Mouse (Mus musculus): ENCODE results near the gene Sept10. TPM values are rescaled to one million over a fixed set of nuclear protein-coding genes. Genes with fewer than 3 reads are reported as not detected.

Sept10 gene
- total RNA-seq (2021): 10 to 100 TPM; 40.9 to 48.2 TPM
- 8.0 and 8.3 TPM in 2 replicates for polyA plus RNA-seq (2012; rRNA removed)
- long read RNA-seq, partial matches to known transcripts: 2 of 4 reads
- long read RNA-seq, other reads (novel, unspliced or antisense): 0 of 4 reads

DNA sequence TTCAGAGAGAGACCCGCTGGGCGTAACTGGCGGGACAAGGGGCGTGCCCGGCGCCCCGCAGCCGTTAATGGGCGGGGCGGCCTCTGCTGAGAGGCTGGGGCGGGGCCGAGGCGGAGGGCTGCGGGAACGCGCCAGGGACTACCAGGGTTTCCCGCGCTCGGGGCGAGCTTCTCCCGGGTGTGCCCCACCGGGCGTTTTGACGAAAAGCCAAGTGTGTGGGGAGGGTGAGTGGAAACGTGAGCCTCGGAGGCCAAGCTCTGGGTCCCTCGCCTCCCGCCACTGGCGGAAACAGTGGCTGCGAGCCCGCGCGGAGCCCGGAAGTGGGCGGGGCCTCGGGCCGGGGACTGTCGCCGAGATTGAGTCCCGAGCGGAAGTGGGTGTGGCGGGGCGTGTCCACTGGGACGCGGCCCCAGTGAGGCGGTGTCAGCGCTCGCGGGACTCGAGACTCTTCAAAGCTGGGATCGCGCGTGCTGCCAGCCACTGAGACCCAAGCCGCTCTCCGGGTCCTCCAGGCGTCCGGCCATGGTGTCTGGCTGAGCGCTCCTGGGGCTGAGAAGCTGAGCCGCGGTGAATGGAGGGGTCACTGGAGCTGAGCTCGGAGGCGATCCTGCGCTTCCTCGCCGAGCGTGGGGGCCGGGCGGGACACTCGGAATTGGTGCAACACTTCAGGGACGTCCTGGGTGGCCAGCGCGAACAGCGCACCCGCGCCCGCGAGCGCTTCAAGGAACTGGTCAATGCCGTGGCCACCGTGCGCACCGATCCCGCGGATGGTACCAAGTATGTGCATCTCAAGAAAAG lies at the start of gene Sept10, which contains the start of gene Sowahc:
Sept10 (minus strand) TSS at position 375 of the 798 bp plus-strand sequence.
Sowahc (plus strand) TSS at position 481 of the 798 bp plus-strand sequence.
- DNase-seq: peak; percentile 99

DNA sequence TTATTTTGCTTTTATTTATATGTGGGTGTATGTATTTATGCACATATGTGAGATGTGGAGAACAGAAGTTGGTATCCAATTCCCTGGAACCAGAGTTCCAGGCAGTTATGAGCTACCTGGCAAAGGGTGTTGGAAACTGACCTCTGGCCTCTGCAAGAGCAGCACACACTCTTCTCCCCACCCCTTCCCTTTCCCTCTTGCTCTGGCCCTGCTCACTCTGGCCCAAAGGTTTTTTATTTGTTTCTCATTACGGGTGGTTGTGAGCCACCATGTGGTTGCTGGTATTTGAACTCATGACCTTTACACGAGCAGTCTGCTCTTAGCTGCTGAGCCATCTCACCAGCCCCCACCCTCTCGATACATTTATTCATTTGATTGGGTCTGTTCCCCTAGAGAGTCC lies 47.1 kb upstream of the Sept10 start:
- DNase-seq: no peak

DNA sequence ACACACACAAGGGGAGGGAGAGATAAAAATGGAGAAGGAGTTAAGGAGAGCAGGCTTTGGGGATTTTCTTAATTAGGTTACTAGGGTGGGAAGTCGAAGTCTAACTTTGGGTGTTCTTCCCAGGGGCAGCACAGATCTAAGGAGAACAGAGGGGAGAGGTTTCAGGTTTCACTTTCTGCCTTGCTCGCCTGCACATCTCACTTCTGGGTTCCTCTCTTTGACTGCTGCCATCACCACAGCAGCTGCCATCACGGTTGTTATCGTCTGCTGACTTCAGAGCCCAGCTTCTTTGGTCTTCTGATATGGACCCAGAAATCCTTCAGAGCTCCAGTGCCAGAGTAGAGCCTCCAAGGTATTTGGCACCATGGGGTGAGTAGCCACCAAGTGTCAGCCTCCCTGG lies 46.5 kb upstream of the Sept10 start:
- no peak for DNase-seq

DNA sequence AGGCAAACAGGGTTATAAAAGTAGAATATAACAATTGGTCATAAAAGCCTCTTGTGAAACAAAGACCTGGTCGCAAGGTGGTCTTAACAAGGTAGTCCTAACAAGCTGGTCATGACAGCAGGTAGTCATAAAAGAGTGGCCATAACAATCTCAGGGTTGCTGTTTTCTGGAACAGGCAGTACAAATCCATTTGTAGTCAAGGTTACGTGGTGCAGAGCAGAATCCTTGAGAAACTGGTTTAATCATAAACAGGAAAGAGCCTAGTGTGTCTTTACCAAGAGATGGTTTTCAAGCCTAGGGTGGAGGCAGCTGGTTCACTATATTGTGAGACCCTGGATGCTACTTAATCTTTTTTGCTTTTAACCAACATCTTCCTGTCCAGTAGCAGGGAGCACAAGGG lies 45.6 kb upstream of the Sept10 start:
- peak; percentile 22 for DNase-seq

DNA sequence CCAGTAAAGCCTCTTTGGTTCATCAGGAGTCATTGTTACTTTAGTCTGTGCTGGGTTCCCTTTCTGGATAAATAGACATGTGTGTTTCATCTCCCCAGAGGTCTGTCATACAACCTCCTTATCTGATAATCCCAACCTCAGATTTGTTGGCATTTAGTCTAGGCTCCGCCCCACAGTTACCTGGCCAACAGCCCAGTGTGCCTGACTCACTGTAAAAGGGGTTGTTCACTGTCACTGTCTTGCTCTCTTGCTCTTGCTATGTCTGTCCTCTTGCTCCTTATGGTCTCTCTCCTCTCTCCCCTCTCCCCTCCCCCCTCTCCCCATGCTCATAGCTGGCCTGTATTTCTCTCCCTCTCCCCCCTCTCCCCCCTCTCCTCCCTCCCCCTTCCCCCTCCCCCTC lies 44.5 kb upstream of the Sept10 start:
- DNase-seq: peak; percentile 93

DNA sequence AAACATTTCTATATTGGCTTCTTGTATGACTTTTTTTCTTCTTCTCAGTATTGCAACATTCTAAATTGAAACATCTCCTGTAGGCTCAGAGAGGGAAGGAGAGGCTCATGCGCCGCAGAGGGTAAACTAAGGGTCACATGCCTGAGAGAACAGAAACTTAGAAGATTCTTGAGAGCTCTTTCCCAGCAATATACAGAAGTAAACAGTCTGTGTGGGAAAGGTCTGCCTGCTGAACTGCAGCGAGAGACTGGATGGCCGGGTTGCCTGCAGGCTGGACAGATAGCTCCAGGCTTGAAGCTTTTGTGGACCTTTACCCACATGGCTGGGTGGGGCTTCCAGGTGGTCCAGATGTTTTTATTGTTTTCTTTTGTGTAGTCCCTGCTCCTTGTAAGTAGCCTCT lies 44.0 kb upstream of the Sept10 start:
- no peak for DNase-seq

DNA sequence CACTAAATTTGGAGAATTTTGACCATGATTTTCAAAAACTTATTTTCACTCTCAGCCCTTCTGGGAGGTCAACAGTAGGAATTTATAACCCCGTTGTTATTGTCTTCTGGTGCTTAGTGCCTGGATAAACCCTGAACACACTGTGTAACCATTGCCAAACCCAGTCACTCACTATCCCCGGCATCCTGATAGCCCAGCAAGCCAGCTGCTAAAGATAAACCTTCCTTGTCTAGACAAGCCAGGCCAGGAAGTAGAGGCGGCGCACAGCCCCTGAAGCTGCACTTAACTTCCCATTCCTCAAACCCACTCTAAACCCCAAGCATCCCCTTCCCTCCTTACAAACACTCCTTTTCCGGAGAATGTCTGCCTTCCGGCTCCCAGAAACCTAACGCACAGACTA lies 43.4 kb upstream of the Sept10 start:
- no peak for DNase-seq

DNA sequence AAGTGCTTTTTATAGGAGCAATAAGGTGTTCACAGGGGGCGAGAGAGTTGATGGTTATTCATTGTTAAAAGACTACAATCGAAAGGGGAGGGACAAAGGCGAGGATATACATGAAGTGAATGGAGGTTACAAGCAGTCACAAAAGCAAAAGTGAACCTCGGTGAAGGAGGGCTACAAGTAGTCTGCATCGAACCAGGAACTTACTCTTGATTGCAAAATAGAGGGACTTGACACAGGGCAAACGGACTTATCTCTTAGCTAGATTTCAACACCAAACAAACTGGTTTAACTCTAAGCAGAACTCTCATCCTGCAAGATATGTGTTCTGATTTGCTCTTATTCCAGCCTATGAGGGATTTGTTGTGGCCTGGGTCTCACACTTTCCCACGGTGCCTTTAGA lies 41.3 kb upstream of the Sept10 start:
- no peak for DNase-seq

DNA sequence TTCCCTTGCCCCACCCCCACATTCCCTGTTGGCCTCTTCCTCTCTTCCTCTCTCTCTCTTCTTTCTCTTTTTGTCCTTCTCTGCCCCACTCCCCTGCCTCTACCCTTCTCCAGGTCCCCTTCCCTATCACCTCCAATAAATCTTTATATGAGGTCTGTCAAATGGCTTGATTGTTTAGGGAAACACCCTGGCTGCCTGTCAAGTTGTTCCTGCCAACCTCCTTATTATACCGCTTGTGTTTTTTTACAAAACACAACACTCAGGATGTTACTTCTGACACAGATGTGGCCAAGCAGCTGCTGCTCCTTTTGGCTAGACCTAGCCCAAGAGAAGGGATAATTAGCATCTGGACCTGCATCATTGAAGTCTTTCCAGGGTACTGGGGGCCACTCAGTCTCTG lies 40.4 kb upstream of the Sept10 start:
- DNase-seq: no peak

DNA sequence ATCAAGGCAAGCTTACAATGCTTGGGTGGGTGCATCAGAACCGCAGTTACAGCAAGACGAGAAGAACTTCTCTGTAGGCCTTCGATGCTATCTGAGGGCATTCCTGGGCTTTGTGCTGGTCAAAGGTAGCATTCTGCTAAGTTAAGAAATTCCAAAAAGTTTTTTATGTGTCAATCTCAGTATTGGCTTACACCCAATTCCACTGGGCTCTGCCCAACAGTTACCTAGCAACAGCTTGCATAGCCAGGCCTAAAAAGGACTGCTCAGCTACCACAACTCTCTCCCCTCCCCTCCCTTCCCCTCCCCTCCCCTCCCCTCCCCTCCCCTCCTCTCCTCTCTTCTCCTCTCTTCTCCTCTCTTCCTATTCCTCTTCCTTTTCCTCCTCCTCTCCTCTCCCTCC lies 40.0 kb upstream of the Sept10 start:
- peak; percentile 29 for DNase-seq

DNA sequence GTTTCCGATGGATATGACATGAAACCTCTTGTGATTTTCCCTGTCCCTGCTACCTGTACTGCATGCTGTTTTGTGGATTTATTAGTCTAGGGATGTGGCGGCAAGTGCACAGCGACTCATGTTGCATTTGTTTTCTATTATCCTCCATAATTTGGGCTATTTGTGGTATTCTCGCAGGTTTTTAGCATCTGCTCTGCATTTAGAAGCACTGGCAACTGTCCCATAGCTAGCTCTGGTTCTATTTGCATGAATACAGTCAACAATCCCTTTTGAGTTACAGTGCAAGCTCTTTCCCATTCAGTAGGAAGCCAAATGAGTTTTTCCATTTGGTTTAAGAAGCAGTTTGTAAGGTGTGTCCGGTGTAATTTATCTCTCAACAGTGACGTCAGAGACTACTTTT lies 37.9 kb upstream of the Sept10 start:
- DNase-seq: no peak

DNA sequence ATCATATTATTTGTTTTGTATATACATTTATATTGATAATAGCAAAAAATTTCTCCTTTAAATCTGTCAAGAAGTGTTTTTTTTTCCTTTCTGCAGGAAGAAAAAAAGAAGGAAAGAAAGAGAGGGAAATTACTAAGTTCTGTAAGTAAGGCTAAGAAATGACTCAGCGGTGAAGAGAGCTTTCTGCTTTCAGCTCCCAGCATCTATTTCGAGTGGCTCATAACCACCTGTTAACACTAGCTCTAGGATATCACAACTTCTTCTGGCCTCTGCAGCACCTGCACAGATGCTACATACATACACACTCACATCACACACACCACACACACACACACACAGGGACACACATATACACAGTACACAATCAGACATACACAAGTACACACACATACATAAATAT lies 34.9 kb upstream of the Sept10 start:
- no peak for DNase-seq

DNA sequence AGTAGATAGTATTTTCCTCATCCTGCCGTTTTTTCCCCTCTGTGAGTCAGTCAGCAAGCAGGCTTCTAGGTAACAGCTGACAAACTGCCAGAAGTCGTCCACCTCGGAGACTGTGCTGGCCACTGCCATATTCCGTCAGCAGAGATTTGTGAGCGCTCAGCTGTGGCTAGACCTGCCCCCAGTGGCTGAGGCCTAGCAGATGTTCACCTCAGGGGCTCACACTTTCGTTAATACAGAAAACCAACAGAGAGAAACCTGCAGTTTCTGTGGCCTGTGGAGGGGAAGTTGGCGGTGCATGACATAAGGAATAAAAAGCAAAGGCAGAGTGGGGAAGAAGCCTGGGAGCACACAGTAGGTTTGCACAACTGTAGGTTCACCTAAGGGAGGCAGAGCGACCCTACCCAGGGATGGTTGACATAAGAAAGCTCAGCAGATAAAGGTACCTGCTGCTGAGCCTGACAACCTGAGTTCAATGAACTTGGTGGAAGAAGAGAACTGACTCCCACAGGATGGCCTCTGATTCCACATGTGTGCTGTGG lies 32.0 kb upstream of the Sept10 start:
- DNase-seq: no peak

DNA sequence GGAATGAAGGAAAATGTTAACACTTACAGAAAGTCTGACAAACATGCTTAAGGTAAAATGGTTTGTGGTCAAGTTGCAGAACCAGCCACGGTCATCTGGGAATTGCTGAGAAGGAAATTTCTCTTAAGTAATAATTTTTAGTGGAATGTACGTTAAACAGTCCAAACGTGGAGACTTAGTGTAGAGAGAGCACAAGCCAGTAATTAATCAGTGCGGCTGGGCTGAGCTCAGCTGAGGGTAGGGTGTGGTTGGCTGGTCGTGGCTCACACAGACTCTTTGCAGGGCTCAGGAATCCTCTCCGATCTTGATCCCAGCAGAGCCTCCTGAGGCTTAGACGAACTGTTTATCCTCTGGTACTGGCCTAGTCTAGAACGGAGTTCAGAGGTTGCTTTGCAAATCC lies 30.7 kb upstream of the Sept10 start:
- no peak for DNase-seq

DNA sequence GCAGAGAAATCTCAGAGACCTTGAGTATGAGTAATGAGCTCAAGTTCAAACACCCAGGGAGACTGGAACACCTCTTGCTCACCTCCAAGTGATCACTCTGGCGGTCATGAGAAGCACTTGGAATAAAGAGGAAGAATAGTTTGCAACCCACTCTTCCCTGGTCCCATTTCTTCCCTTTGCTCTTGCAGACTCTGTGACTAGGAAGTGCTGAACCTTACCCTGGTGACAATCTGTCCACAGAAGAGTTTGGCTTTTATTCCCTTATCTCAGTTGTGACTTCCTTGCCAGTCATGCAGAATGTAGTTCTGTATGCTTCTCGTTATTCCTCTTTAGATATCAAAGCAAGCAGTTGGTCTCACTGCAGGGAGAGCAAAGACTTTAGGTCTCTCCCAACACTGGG lies 30.3 kb upstream of the Sept10 start:
- no peak for DNase-seq

DNA sequence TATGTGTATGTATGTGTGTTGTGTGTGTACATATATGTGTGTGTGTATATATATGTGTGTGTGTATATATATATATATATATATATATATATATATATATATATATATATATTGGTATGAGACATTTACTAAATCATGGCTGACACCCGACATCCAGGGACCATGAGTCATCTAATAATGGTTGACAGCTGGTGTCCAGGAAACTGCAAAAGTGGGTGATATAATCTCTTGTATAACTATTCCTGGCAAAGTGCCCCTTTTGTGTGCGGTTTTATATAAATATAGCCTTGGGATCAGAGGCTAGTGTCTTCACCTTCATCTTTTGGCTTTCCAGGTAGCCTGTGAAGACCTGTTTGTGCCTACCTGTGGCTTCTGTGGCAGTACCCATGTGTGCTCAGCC lies 29.0 kb upstream of the Sept10 start:
- DNase-seq: no peak

DNA sequence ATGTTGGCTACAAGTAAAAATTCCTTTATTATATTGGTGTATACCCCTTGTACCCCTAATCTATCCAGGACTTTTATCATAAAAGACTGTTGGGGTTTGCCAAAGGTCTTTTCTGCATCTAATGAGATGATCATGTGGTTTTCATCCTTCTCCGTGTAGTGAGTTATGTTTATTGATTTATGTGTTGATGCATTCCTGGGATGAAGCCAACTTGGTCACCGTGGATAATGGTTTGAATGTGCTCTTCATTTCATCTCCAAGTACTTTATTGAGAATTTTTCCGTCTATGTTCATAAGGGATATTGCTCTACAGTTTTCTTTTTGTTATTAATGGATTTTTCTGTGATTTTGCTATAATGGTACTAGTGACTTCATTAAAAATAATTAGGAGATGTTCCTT lies 27.9 kb upstream of the Sept10 start:
- DNase-seq: no peak

DNA sequence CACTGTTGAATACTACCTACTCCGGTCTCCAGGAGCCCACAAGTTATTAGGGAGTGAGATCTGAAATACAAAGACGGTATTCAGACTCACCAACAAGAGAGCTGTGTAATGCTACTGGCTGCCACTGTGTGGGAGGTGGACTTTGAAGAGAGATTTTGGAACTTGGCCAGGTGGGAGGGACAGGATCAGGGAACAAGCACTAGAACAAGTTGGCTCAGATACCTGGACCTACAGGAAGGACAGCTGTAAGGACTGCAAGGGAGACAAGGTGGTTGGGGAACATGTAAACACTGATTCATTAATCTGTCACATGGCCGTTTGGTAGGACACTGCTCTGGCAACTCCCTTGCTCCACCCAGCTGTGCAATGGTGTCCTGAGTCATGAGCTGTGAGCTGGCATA lies 19.5 kb upstream of the Sept10 start:
- peak; percentile 86 for DNase-seq

DNA sequence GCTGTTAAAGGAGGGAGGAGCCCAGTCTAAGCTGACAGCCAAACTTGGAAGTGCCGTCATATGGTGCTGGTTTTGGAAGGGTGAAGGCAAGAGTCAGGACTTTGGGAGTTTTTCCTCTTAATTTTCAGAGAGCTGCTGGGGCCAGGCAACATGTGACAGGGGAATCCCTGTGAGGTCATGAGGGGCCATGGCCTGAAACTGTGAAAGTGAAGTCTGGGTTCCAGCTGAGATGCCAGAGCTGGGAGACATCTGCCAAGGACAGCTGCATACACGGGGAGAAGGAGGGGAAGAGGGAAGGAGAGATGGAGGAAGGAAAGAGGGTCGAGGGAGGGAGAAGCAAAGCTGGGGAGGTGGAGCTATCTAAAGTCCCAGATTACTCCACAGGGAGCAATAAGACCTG lies 16.1 kb upstream of the Sept10 start:
- DNase-seq: peak; percentile 34

DNA sequence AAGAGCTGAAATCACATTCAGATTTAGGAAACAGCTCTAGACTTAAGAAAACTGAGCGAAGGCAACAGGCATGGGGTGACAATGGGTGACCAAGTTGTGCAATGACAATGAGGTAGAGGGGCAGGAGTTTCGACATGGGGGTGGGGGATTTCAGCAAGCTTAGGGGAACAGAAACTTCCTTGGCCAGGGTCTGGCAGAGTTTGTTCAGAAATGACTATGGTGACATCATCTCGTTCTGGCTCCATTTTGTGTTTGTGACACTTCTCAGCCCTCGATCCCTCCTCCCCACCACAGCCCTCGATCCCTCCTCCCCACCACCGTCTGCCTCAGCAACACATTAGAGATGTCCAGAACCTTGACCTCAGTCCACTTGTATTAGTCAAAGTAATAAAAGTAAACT lies 14.8 kb upstream of the Sept10 start:
- peak; percentile 80 for DNase-seq

DNA sequence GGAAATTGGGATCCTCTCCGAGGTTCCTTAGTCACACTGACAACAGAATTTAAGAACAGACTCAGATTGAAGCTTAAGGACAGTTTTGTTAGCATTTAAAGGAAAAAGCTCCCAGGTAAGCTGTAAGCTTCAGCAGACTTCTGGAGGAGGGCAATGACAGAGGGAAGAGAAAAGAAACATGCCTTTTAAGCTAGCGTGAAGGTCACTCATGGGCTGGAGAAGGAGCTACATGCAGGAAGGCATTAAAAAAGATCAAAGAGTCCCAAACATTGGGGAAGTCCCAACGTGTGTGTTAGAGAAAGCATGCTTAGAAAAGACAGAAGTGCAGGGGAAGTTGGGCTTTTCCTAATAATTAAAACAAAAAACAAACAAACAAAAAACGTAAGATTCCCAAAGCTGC lies 14.2 kb upstream of the Sept10 start:
- no peak for DNase-seq

DNA sequence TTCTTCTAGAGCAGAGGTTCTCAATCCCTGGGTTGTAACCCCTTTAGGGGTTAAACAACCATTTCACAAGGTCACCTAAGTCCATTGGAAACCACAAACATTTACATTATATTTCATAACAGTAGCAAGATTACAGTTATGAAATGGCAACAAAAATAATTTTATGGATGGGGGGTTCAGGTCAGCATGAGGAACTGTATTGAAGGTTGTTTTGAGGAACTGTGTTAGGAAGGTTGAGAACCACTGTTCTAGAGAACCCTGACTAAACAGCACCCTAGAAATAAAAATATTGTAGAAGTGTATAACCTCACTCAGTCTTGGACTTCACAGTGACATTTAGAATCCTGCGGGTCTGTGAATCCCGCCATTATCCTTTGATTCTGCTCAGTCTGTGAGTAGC lies 13.6 kb upstream of the Sept10 start:
- no peak for DNase-seq

DNA sequence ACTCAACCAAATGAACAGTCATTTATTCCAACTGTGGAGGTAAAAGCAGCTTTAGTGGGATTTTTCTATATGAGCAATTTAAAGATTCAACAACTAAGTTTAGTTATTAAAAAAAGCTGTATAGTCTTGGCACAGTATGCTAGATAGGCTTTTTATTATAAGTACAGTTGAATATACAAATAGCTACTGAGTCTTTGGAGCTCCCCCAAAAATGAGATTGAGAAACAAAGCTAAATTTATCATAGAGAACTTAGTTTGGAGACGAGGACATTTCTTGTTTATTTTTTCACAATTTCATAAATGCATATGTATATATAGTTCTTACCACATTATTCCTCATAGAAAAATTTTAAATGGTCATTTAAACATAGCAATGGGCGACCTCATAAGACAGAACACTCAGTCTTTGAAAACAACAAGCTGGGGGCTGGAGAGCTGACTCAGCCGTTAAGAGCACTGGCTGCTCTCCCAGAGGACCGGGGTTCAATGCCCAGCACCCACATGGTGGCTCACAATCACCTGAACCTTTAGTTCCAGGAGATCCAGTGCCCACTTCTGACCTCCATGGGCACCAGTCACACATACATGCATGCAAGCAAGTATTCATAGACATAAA lies 7.7 kb upstream of the Sept10 start:
- no peak for DNase-seq
